Mouse (Mus musculus) embryonic stem cell, embryonic (primary cell): ENCODE measurements at regions not wholly inside any gene's neighbourhood (a gene's known extent, or its start where the extent isn't known, plus 50 kb on each side); places are given as distances from the start of the nearest gene placed in this dataset.

Experiments used
- CTCF ChIA-PET, 4 experiments: fragments of 300-600 bp in 2 of 4; fragments of 350-600 bp in 2 of 4; sonication (Branson Sonifier 250); formaldehyde crosslinking; loops; one replicate each; lab custom pipeline; 2022; ENCODE audit warnings: inconsistent platforms in 2 of 4; lab: Charles Lee
- POLR2A ChIA-PET, 4 experiments: fragments of 300-600 bp in 2 of 4; fragments of 350-600 bp in 2 of 4; sonication (Branson Sonifier 250); formaldehyde crosslinking; loops; one replicate each; lab custom pipeline; 2022; ENCODE audit warnings: antibody characterized with exemption in 4 of 4, inconsistent platforms in 1 of 4; lab: Charles Lee

GRCm38 (mm10) chr3:17865112-17865511, 83.1 kb upstream of the Cypt12 start:
- ChIA-PET CTCF (no interaction called here), POLR2A (no interaction called here)

- ChIA-PET CTCF (interaction anchor here in 2 of 4 experiments (0.5 to 1.0 kb wide), 2 partner anchors 37 to 42 kb away, joined by 5 to 8 read pairs; no protein-coding TSS in a partner anchor), POLR2A (interaction anchor here in 1 of 4 experiments (0.5 kb wide), 1 partner anchor 74 kb away, joined by 3 read pairs; no protein-coding TSS in a partner anchor)
Observed at GRCm38 (mm10) chr3:17870895-17871482, 77.2 kb upstream of the Cypt12 start.

GRCm38 (mm10) chr3:17895869-17896268, 52.3 kb upstream of the Cypt12 start:
- POLR2A ChIA-PET: no interaction called here
- CTCF ChIA-PET: no interaction called here

- POLR2A ChIA-PET: no interaction called here
- CTCF ChIA-PET: no interaction called here
Observed at GRCm38 (mm10) chr3:17896756-17897155, 51.5 kb upstream of the Cypt12 start.
